Mouse (Mus musculus) brown adipose tissue, adult 24 weeks (tissue): ENCODE data around the gene Mex3a. TPM values are rescaled to one million over a fixed set of nuclear protein-coding genes. Genes with fewer than 3 reads are reported as not detected.

Experiments
- H3K27ac ChIP-seq: fragments of 200-500 bp; replicated peaks from 2 replicates; pipeline ENCODE4 v1.5.1; 2012; ENCODE audit warnings: low read depth, mild to moderate bottlenecking, low read length
- H3K4me1 ChIP-seq: fragments of 200-500 bp; 2 replicates; pipeline ENCODE4 v1.6.1; 2012; ENCODE audit warnings: low read length, mixed read lengths; ENCODE audit not compliant: control insufficient read depth, insufficient read depth, insufficient read length
- H3K4me3 ChIP-seq: fragments of 200-500 bp; 2 replicates; pipeline ENCODE4 v1.5.1; 2012; ENCODE audit warnings: low read depth, mild to moderate bottlenecking, low read length, moderate library complexity; ENCODE audit not compliant: insufficient read depth
- polyA plus RNA-seq: library from polyadenylated mRNA; stranded (reverse); fragments of >200 nt; gene quantifications from 2 replicates; pipeline ENCODE4 v1.2.4, GENCODE M21; 2012; ENCODE audit not compliant: missing spikeins, insufficient read depth, insufficient read length

The Mex3a gene
- polyA plus RNA-seq, 1 experiment, result 0.16 TPM

- Histone ChIP-seq H3K27ac (no peak overlapping the region), H3K4me3 (no peak overlapping the region), H3K4me1 (peaks cover 20% of the 10 kb centered on the region)
Measured at GRCm38 (mm10) chr3:88512896-88513545, 19.2 kb upstream of the Mex3a start.

GRCm38 (mm10) chr3:88513546-88514115, 18.6 kb upstream of the Mex3a start:
- H3K4me1 ChIP-seq, result peaks cover 20% of the 10 kb centered on the region

GRCm38 (mm10) chr3:88514231-88515094, 17.7 kb upstream of the Mex3a start:
- Histone ChIP-seq H3K4me3 (no peak overlapping the region), H3K4me1 (peaks cover 20% of the 10 kb centered on the region), H3K27ac (no peak overlapping the region)

More at GRCm38 (mm10) chr3:88513546-88514115, 18.6 kb upstream of the Mex3a start:
- Histone ChIP-seq H3K27ac (0 out of 2 replicates have a peak overlapping the region, but pooled peaks have one; percentile 11), H3K4me3 (no peak overlapping the region)

GRCm38 (mm10) chr3:88515095-88515386, 17.2 kb upstream of the Mex3a start:
- Histone ChIP-seq H3K4me3 (no peak overlapping the region), H3K4me1 (peaks cover 20% of the 10 kb centered on the region), H3K27ac (no peak overlapping the region)

- Histone ChIP-seq H3K4me3 (no peak overlapping the region), H3K27ac (no peak overlapping the region), H3K4me1 (peaks cover 14% of the 10 kb centered on the region)
Measured at GRCm38 (mm10) chr3:88516407-88516806, 15.8 kb upstream of the Mex3a start.

GRCm38 (mm10) chr3:88518411-88518810, 13.8 kb upstream of the Mex3a start:
- H3K27ac ChIP-seq, result no peak overlapping the region
- no peak overlapping the region for H3K4me3 ChIP-seq
- peaks cover 9% of the 10 kb centered on the region for H3K4me1 ChIP-seq

- H3K27ac ChIP-seq, result no peak overlapping the region
- no peaks in the 10 kb centered on the region for H3K4me1 ChIP-seq
- H3K4me3 ChIP-seq, result no peak overlapping the region
Measured at GRCm38 (mm10) chr3:88520078-88520477, 12.1 kb upstream of the Mex3a start.

- no peak overlapping the region for H3K4me3 ChIP-seq
- no peak overlapping the region for H3K27ac ChIP-seq
- no peaks in the 10 kb centered on the region for H3K4me1 ChIP-seq
Measured at GRCm38 (mm10) chr3:88521156-88521555, 11.0 kb upstream of the Mex3a start.

GRCm38 (mm10) chr3:88521803-88522331, 10.3 kb upstream of the Mex3a start:
- Histone ChIP-seq H3K4me1 (no peaks in the 10 kb centered on the region), H3K4me3 (no peak overlapping the region), H3K27ac (no peak overlapping the region)

- no peak overlapping the region for H3K27ac ChIP-seq
- peaks cover 2% of the 10 kb centered on the region; the same call in 1 of the 2 replicates for H3K4me1 ChIP-seq
- no peak overlapping the region for H3K4me3 ChIP-seq
Measured at GRCm38 (mm10) chr3:88523027-88523426, 9.2 kb upstream of the Mex3a start.

GRCm38 (mm10) chr3:88525021-88525420, 7.2 kb upstream of the Mex3a start:
- Histone ChIP-seq H3K27ac (no peak overlapping the region), H3K4me1 (peaks cover 2% of the 10 kb centered on the region; the same call in 1 of the 2 replicates), H3K4me3 (no peak overlapping the region)

GRCm38 (mm10) chr3:88526157-88527131, 5.8 kb upstream of the Mex3a start:
- Histone ChIP-seq H3K27ac (no peak overlapping the region), H3K4me3 (no peak overlapping the region), H3K4me1 (peaks cover 2% of the 10 kb centered on the region; the same call in 1 of the 2 replicates)

GRCm38 (mm10) chr3:88527565-88527964, 4.6 kb upstream of the Mex3a start:
- Histone ChIP-seq H3K4me3 (no peak overlapping the region), H3K4me1 (peaks cover 2% of the 10 kb centered on the region; the same call in 1 of the 2 replicates), H3K27ac (no peak overlapping the region)

GRCm38 (mm10) chr3:88528646-88529045, 3.5 kb upstream of the Mex3a start:
- no peak overlapping the region for H3K4me3 ChIP-seq
- peaks cover 2% of the 10 kb centered on the region; the same call in 1 of the 2 replicates for H3K4me1 ChIP-seq
- no peak overlapping the region for H3K27ac ChIP-seq
